Mouse (Mus musculus) kidney, embryonic 15.5 days (tissue): ENCODE data around the gene Psg16. TPM values are rescaled to one million over a fixed set of nuclear protein-coding genes. Genes with fewer than 3 reads are reported as not detected.
"Not testable (repeated sequence)": the region's sequence is repeated elsewhere in the genome, so short reads cannot be mapped to it uniquely, and the experiment has no call there.

ENCODE experiments used
- ATAC-seq: fragments of 200-750 bp; cut with Nextera tagmentation; replicated peaks from 2 replicates; pipeline ENCODE4 v1.8.0; 2017; ENCODE audit warnings: moderate TSS enrichment; ENCODE audit not compliant: low FRiP score
- H3K27ac ChIP-seq: fragments of 300-500 bp; sonication (generic); 2 replicates; pipeline ENCODE4 v1.5.1; 2015; ENCODE audit warnings: mild to moderate bottlenecking, inconsistent platforms
- H3K27me3 ChIP-seq: fragments of 300-500 bp; sonication (generic); 2 replicates; pipeline ENCODE4 v1.6.1; 2015; ENCODE audit warnings: inconsistent platforms
- H3K36me3 ChIP-seq: fragments of 300-500 bp; sonication (generic); 2 replicates; pipeline ENCODE4 v1.6.1; 2015; ENCODE audit warnings: inconsistent platforms
- H3K4me1 ChIP-seq: fragments of 300-500 bp; sonication (generic); 2 replicates; pipeline ENCODE4 v1.6.1; 2015; ENCODE audit warnings: inconsistent platforms
- H3K4me2 ChIP-seq: fragments of 300-500 bp; sonication (generic); 2 replicates; pipeline ENCODE4 v1.6.1; 2015; ENCODE audit warnings: moderate library complexity, mild to moderate bottlenecking, inconsistent platforms
- H3K4me3 ChIP-seq: fragments of 300-500 bp; sonication (generic); replicated peaks from 2 replicates; pipeline ENCODE4 v1.5.1; 2015; ENCODE audit warnings: mild to moderate bottlenecking, inconsistent platforms
- H3K9ac ChIP-seq: fragments of 300-500 bp; sonication (generic); 2 replicates; pipeline ENCODE4 v1.6.1; 2015; ENCODE audit warnings: mild to moderate bottlenecking, inconsistent platforms
- H3K9me3 ChIP-seq: fragments of 300-500 bp; sonication (generic); replicated peaks from 2 replicates; pipeline ENCODE4 v1.6.1; 2016; ENCODE audit warnings: inconsistent platforms
- WGBS: fragments of 180-500 bp; shearing (Covaris S2); methylation state at CpG from one replicate; pipeline ENCODE4 v1.1.7; 2015; ENCODE audit warnings: mixed read lengths; 5-methylcytosine and 5-hydroxymethylcytosine counted together
- polyA plus RNA-seq: library from polyadenylated mRNA; unstranded; fragments of >200 nt; fragmentation: Nextera tagmentation; extraction: Ambion mirVana; gene quantifications from 2 replicates; pipeline ENCODE4 v1.2.1, GENCODE M21; 2015

Psg16 gene
- polyA plus RNA-seq, 1 experiment from 2014 or later = 0.09 TPM

GRCm38 (mm10) chr7:17073513-17073903 lies 332 bp upstream of the Psg16 start:
- ATAC-seq = no peak
- no peak overlapping the region for H3K27ac ChIP-seq
- 51% methylated on average over 5 of the region's 5 CpGs for WGBS

GRCm38 (mm10) chr7:17076542-17076941 lies 2.7 kb downstream of the Psg16 start:
- no peak for ATAC-seq
- Histone ChIP-seq H3K4me1 (no peaks in the 10 kb centered on the region), H3K4me2 (no peak overlapping the region), H3K36me3 (no peaks in the 10 kb centered on the region), H3K9ac (no peak overlapping the region), H3K4me3 (no peak overlapping the region), H3K27me3 (0 out of 2 replicates have a peak, but pooled peaks cover 4% of the 10 kb centered on the region), H3K27ac (no peak overlapping the region), H3K9me3 (no peaks in the 10 kb centered on the region)
- WGBS = 77% methylated on average over 1 of the region's 1 CpGs

More at GRCm38 (mm10) chr7:17073513-17073903, 332 bp upstream of the Psg16 start:
- Histone ChIP-seq H3K27me3 (peaks cover 3% of the 10 kb centered on the region; the same call in 1 of the 2 replicates), H3K9ac (no peak overlapping the region), H3K4me3 (no peak overlapping the region), H3K36me3 (no peaks in the 10 kb centered on the region), H3K4me1 (no peaks in the 10 kb centered on the region), H3K9me3 (no peaks in the 10 kb centered on the region), H3K4me2 (no peak overlapping the region)

GRCm38 (mm10) chr7:17078076-17078654 lies 4.3 kb downstream of the Psg16 start:
- Histone ChIP-seq H3K4me3 (no peak overlapping the region), H3K9me3 (no peaks in the 10 kb centered on the region), H3K36me3 (no peaks in the 10 kb centered on the region), H3K4me2 (no peak overlapping the region), H3K4me1 (no peaks in the 10 kb centered on the region), H3K27ac (no peak overlapping the region), H3K27me3 (0 out of 2 replicates have a peak, but pooled peaks cover 4% of the 10 kb centered on the region), H3K9ac (no peak overlapping the region)
- ATAC-seq = no peak
- WGBS = 87% methylated on average over 7 of the region's 7 CpGs

GRCm38 (mm10) chr7:17082766-17083165 lies 8.9 kb downstream of the Psg16 start:
- H3K4me2 ChIP-seq = no peak overlapping the region
- H3K4me1 ChIP-seq = no peaks in the 10 kb centered on the region
- H3K27ac ChIP-seq = no peak overlapping the region
- 87% methylated on average over 4 of the region's 4 CpGs for WGBS
- no peak for ATAC-seq
- 0 out of 2 replicates have a peak, but pooled peaks cover 4% of the 10 kb centered on the region for H3K27me3 ChIP-seq
- no peaks in the 10 kb centered on the region for H3K9me3 ChIP-seq
- H3K36me3 ChIP-seq = no peaks in the 10 kb centered on the region
- no peak overlapping the region for H3K4me3 ChIP-seq
- no peak overlapping the region for H3K9ac ChIP-seq

GRCm38 (mm10) chr7:17087731-17088130 lies 13.9 kb downstream of the Psg16 start:
- ATAC-seq = no peak
- H3K4me2 ChIP-seq = no peak overlapping the region
- H3K9ac ChIP-seq = no peak overlapping the region
- H3K27ac ChIP-seq = no peak overlapping the region
- no peaks in the 10 kb centered on the region for H3K4me1 ChIP-seq
- WGBS = 81% methylated on average over 3 of the region's 3 CpGs
- no peaks in the 10 kb centered on the region for H3K27me3 ChIP-seq
- H3K4me3 ChIP-seq = no peak overlapping the region
- no peaks in the 10 kb centered on the region for H3K9me3 ChIP-seq
- H3K36me3 ChIP-seq = no peaks in the 10 kb centered on the region

GRCm38 (mm10) chr7:17090058-17090585 lies 16.3 kb downstream of the Psg16 start:
- Histone ChIP-seq H3K36me3 (no peaks in the 10 kb centered on the region), H3K9ac (no peak overlapping the region), H3K4me1 (no peaks in the 10 kb centered on the region), H3K27ac (no peak overlapping the region), H3K4me3 (no peak overlapping the region), H3K9me3 (no peaks in the 10 kb centered on the region), H3K4me2 (no peak overlapping the region), H3K27me3 (no peaks in the 10 kb centered on the region)
- 67% methylated on average over 3 of the region's 3 CpGs for WGBS
- ATAC-seq = no peak

GRCm38 (mm10) chr7:17091280-17091679 lies 17.4 kb downstream of the Psg16 start:
- Histone ChIP-seq H3K27ac (no peak overlapping the region), H3K4me2 (no peak overlapping the region), H3K9ac (no peak overlapping the region), H3K27me3 (no peaks in the 10 kb centered on the region), H3K36me3 (no peaks in the 10 kb centered on the region), H3K4me1 (no peaks in the 10 kb centered on the region), H3K4me3 (no peak overlapping the region), H3K9me3 (no peaks in the 10 kb centered on the region)
- no peak for ATAC-seq
- 7% methylated on average over 1 of the region's 1 CpGs for WGBS

GRCm38 (mm10) chr7:17101631-17102030 lies 27.8 kb downstream of the Psg16 start:
- not testable (repeated sequence) for H3K4me3 ChIP-seq, H3K36me3 ChIP-seq, H3K27me3 ChIP-seq, H3K4me1 ChIP-seq, H3K9ac ChIP-seq, H3K27ac ChIP-seq, H3K9me3 ChIP-seq, H3K4me2 ChIP-seq, ATAC-seq
- 82% methylated on average over 13 of the region's 13 CpGs for WGBS

GRCm38 (mm10) chr7:17135307-17135706 lies 61.5 kb downstream of the Psg16 start:
- Histone ChIP-seq H3K9ac (no peak overlapping the region), H3K4me1 (no peaks in the 10 kb centered on the region), H3K9me3 (no peaks in the 10 kb centered on the region), H3K4me3 (no peak overlapping the region), H3K27me3 (no peaks in the 10 kb centered on the region), H3K27ac (no peak overlapping the region), H3K36me3 (no peaks in the 10 kb centered on the region), H3K4me2 (no peak overlapping the region)
- no peak for ATAC-seq
- WGBS = 77% methylated on average over 1 of the region's 1 CpGs

- no peak for ATAC-seq
- H3K4me1 ChIP-seq = no peaks in the 10 kb centered on the region
- H3K27ac ChIP-seq = no peak within 1 kb of the TSS
- H3K9me3 ChIP-seq = no peaks in the 10 kb centered on the region
- WGBS = 84% methylated on average over 2 of the region's 2 CpGs
- H3K4me3 ChIP-seq = no peak within 1 kb of the TSS
- no peaks in the 10 kb centered on the region for H3K36me3 ChIP-seq
- H3K9ac ChIP-seq = no peak within 1 kb of the TSS
- H3K4me2 ChIP-seq = no peak within 1 kb of the TSS
- H3K27me3 ChIP-seq = no peaks in the 10 kb centered on the region
These were observed 76.1 kb downstream of the Psg16 start, which contains the start of gene Ceacam3 for GRCm38 (mm10) chr7:17149931-17150330. Gene Ceacam3 (plus strand): TSS chr7:17150282.

GRCm38 (mm10) chr7:17155634-17156033 lies 81.8 kb downstream of the Psg16 start:
- no peak for ATAC-seq
- WGBS = 46% methylated on average over 2 of the region's 2 CpGs
- H3K4me2 ChIP-seq = no peak overlapping the region

GRCm38 (mm10) chr7:17156885-17157677 lies 83.2 kb downstream of the Psg16 start:
- ATAC-seq = 0 out of 2 replicates have a peak, but pooled peaks have one; percentile 52

More at GRCm38 (mm10) chr7:17155634-17156033, 81.8 kb downstream of the Psg16 start:
- no peaks in the 10 kb centered on the region for H3K27me3 ChIP-seq
- H3K9me3 ChIP-seq = no peaks in the 10 kb centered on the region
- H3K9ac ChIP-seq = no peak overlapping the region
- no peaks in the 10 kb centered on the region for H3K36me3 ChIP-seq
- no peaks in the 10 kb centered on the region for H3K4me1 ChIP-seq
- no peak overlapping the region for H3K27ac ChIP-seq
- H3K4me3 ChIP-seq = no peak overlapping the region

More at GRCm38 (mm10) chr7:17156885-17157677, 83.2 kb downstream of the Psg16 start:
- Histone ChIP-seq H3K4me3 (no peak overlapping the region), H3K4me2 (no peak overlapping the region), H3K27ac (no peak overlapping the region), H3K4me1 (no peaks in the 10 kb centered on the region), H3K9ac (no peak overlapping the region), H3K9me3 (no peaks in the 10 kb centered on the region), H3K36me3 (no peaks in the 10 kb centered on the region), H3K27me3 (no peaks in the 10 kb centered on the region)
- WGBS = 68% methylated on average over 3 of the region's 3 CpGs
